Mouse (Mus musculus) kidney, embryonic 14.5 days (tissue): ENCODE data around the gene Ccdc24. TPM values are rescaled to one million over a fixed set of nuclear protein-coding genes. Genes with fewer than 3 reads are reported as not detected.

ENCODE experiments used
- ATAC-seq: fragments of 200-750 bp; cut with Nextera tagmentation; 2 replicates; pipeline ENCODE4 v1.8.0; 2017; ENCODE audit warnings: moderate number of reproducible peaks, mild to moderate bottlenecking, moderate TSS enrichment, moderate library complexity; ENCODE audit not compliant: low FRiP score, low TSS enrichment
- H3K27ac ChIP-seq: fragments of 300-500 bp; sonication (generic); 2 replicates; pipeline ENCODE4 v1.5.1; 2014; ENCODE audit warnings: low read depth, mild to moderate bottlenecking, low read length, moderate library complexity, mixed read lengths
- H3K27me3 ChIP-seq: fragments of 300-500 bp; sonication (generic); 2 replicates; pipeline ENCODE4 v1.6.1; 2014; ENCODE audit warnings: mild to moderate bottlenecking, low read length; ENCODE audit not compliant: control insufficient read depth, insufficient read depth
- H3K36me3 ChIP-seq: fragments of 300-500 bp; sonication (generic); 2 replicates; pipeline ENCODE4 v1.6.1; 2014; ENCODE audit warnings: low read length, mixed read lengths; ENCODE audit not compliant: control insufficient read depth, insufficient read depth
- H3K4me1 ChIP-seq: fragments of 300-500 bp; sonication (generic); 2 replicates; pipeline ENCODE4 v1.6.1; 2014; ENCODE audit warnings: low read length, mixed read lengths; ENCODE audit not compliant: control insufficient read depth, insufficient read depth
- H3K4me2 ChIP-seq: fragments of 300-500 bp; sonication (generic); replicated peaks from 2 replicates; pipeline ENCODE4 v1.6.1; 2014; ENCODE audit warnings: low read depth, mild to moderate bottlenecking, low read length
- H3K4me3 ChIP-seq: fragments of 300-500 bp; sonication (generic); 2 replicates; pipeline ENCODE4 v1.5.1; 2014; ENCODE audit warnings: mild to moderate bottlenecking, low read length
- H3K9ac ChIP-seq: fragments of 300-500 bp; sonication (generic); 2 replicates; pipeline ENCODE4 v1.6.1; 2014; ENCODE audit warnings: low read depth, mild to moderate bottlenecking, low read length, moderate library complexity
- H3K9me3 ChIP-seq: fragments of 300-500 bp; sonication (generic); 2 replicates; pipeline ENCODE4 v1.6.1; 2016; ENCODE audit warnings: low read length; ENCODE audit not compliant: control insufficient read depth
- WGBS: fragments of 180-500 bp; shearing (Covaris S2); extraction: QIAGEN DNeasy Blood & Tissue Kit; methylation state at CpG from one replicate; pipeline ENCODE4 v1.1.7; 2014; 5-methylcytosine and 5-hydroxymethylcytosine counted together
- polyA plus RNA-seq: library from polyadenylated mRNA; unstranded; fragments of >200 nt; fragmentation: Nextera tagmentation; extraction: Ambion mirVana; gene quantifications from 2 replicates; pipeline ENCODE4 v1.2.1, GENCODE M21; 2014

The Ccdc24 gene
- polyA plus RNA-seq, 1 experiment from 2014 or later, result 2.0 TPM

DNA sequence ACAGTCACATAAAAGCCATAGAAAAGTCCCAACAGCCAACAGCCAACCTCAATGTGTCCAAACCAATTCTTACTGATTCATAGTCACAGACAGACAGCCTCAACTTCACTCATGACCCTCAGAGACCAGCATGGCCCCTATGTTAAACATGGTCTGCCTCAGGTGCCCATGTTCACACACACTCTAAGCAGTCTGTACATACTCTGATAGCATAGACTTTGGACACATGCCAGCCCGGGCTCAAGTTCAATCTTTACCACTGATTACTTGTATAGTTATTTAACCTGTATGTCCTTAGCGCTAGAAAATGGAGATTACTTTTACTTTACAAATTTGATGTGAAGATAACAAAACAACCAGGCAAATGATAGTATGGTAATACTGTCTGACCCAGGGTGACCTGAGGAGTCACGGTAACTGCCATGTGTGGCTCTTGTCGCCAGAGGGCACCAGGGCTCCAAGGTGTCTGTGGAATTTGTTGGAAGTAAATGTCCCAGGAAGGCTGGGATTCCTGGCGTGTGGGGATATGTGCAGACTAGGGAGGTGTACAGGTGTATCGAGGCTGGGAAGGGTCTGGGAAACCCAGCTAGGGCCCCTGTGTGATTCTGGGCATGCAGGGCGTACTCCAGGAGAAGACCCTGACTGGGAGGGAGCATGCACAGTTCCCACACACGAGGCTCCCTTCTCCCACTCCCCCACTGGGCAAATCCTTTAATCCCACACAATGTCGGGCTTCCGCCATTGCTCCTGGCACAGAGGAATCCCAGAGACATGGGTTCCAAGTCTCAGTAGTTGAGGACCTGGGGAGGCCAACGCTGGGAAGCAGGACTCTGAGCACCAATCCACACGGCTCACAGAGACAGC lies 42.9 kb downstream of the Ccdc24 start:
- H3K9me3 ChIP-seq, result no peaks in the 10 kb centered on the region
- 0 out of 2 replicates have a peak, but pooled peaks cover 15% of the 10 kb centered on the region for H3K4me1 ChIP-seq
- 11% methylated on average over 12 of the region's 12 CpGs for WGBS
- 0 out of 2 replicates have a peak overlapping the region, but pooled peaks have one; percentile 1 for H3K4me2 ChIP-seq
- H3K27ac ChIP-seq, result no peak overlapping the region
- H3K9ac ChIP-seq, result no peak overlapping the region
- H3K4me3 ChIP-seq, result no peak overlapping the region
- H3K36me3 ChIP-seq, result no peaks in the 10 kb centered on the region
- ATAC-seq, result peak; percentile 26; the same call in 1 of the 2 replicates
- no peaks in the 10 kb centered on the region; the same call in 1 of the 2 replicates for H3K27me3 ChIP-seq

DNA sequence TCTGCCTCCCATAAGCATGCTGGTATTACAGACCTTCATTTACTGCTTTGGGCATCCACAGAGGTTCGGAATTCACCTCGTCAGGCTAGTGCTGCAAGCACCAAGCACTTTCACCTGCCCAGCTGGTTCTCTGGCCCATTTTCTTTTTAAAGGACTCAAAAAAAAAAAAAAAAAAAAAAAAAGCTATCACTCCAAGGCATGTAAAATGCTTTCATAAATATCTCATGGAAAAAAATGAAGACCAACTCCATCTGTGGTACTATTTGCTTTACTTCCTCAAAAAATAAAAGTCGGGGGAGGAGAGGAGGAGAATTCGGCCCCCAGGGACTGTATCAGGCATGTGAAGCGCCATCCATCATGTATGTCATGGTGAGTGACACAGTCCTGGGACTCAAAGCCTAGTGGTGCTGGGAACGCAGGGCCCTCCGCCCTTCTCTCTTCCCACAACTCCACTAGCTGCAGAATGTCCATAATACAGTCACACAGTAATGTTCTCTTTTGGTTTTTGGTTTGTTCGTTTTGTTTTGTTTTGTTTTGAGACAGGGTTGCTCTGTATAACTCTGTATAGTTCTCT lies 43.7 kb downstream of the Ccdc24 start:
- WGBS, result 60% methylated on average over 8 of the region's 8 CpGs
- no peak overlapping the region for H3K9ac ChIP-seq
- ATAC-seq, result no peak

DNA sequence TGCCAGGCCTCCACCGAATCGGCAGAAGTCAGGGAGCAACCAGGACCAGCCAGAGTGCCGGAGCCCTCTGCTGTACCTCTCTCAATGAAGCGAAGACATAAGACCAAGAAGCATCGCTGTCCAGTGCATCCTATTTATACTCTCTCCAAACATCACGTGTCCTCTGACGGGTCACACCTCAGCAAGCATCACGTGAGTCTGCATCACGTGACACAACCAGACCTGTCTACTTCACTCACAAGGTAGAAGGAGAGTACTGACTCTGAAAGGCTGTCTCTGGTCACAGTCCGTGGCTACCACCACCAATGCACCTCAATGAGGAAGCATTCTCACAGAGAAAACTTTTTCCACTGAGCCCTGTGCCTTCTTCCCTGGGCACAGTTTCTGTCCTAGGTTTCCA lies 54.3 kb downstream of the Ccdc24 start:
- ATAC-seq, result no peak
- no peak overlapping the region for H3K4me2 ChIP-seq
- no peaks in the 10 kb centered on the region for H3K4me1 ChIP-seq
- no peak overlapping the region for H3K9ac ChIP-seq
- no peaks in the 10 kb centered on the region for H3K36me3 ChIP-seq
- WGBS, result 94% methylated on average over 10 of the region's 10 CpGs
- no peak overlapping the region for H3K4me3 ChIP-seq
- H3K27ac ChIP-seq, result no peak overlapping the region
- H3K27me3 ChIP-seq, result no peaks in the 10 kb centered on the region
- H3K9me3 ChIP-seq, result peaks cover 4% of the 10 kb centered on the region; the same call in 1 of the 2 replicates

More for the DNA sequence above, 43.7 kb downstream of the Ccdc24 start:
- Histone ChIP-seq H3K4me2 (no peak overlapping the region), H3K4me1 (0 out of 2 replicates have a peak, but pooled peaks cover 11% of the 10 kb centered on the region), H3K9me3 (no peaks in the 10 kb centered on the region), H3K4me3 (no peak overlapping the region), H3K36me3 (no peaks in the 10 kb centered on the region), H3K27me3 (no peaks in the 10 kb centered on the region), H3K27ac (no peak overlapping the region)

DNA sequence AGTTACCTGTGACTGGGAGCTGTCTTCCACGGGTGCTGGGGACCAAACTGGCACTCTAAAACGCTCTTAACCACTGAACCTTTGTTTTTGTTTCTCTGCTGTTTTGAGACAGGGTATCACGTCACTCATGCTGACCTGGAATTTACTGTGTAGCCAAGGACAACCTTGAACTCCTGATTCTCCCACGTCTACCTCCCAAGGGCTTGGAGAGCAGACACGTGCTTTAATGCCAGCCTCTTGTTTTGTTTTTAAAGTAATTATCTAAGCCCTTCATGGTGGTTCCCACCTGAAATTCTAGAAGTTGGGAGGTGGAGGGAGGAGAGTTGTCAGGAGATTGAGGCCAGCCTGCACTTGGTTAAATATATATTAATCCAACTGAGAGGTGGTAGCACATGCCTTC lies 55.6 kb downstream of the Ccdc24 start:
- peaks cover 4% of the 10 kb centered on the region; the same call in 1 of the 2 replicates for H3K9me3 ChIP-seq
- H3K27me3 ChIP-seq, result no peaks in the 10 kb centered on the region
- 34% methylated on average over 5 of the region's 5 CpGs for WGBS
- no peaks in the 10 kb centered on the region for H3K36me3 ChIP-seq
- ATAC-seq, result peak; percentile 39; the same call in 1 of the 2 replicates
- H3K4me2 ChIP-seq, result no peak overlapping the region
- no peak overlapping the region for H3K4me3 ChIP-seq
- H3K4me1 ChIP-seq, result no peaks in the 10 kb centered on the region
- H3K9ac ChIP-seq, result no peak overlapping the region
- no peak overlapping the region for H3K27ac ChIP-seq

Other genes with a start within 250 kb of the Ccdc24 start
- 66.1 and 67.3 TPM in 2 replicates for gene Dmap1, start 190.3 kb downstream of the Ccdc24 start, polyA plus RNA-seq
- gene Gm12845, start 148.1 kb downstream of the Ccdc24 start, polyA plus RNA-seq, result not detected in 2 replicates
- not detected in 2 replicates for gene Klf17, start 106.9 kb downstream of the Ccdc24 start, polyA plus RNA-seq
- gene Slc6a9, start 38.1 kb downstream of the Ccdc24 start, polyA plus RNA-seq, result 9.4 and 11.0 TPM in 2 replicates
- gene B4galt2, start 10.9 kb upstream of the Ccdc24 start, polyA plus RNA-seq, result 30.9 and 31.5 TPM in 2 replicates
- gene Atp6v0b, start 14.8 kb upstream of the Ccdc24 start, polyA plus RNA-seq, result 182 and 213 TPM in 2 replicates
- gene Dph2, start 19.5 kb upstream of the Ccdc24 start, polyA plus RNA-seq, result 19.1 and 22.0 TPM in 2 replicates
- gene Ipo13, start 42.4 kb upstream of the Ccdc24 start, polyA plus RNA-seq, result 29.0 and 40.1 TPM in 2 replicates
- 2.7 and 3.0 TPM in 2 replicates for gene Artn, start 57.2 kb upstream of the Ccdc24 start, polyA plus RNA-seq